Mouse (Mus musculus): ENCODE measurements around the gene Daxx. TPM values are rescaled to one million over a fixed set of nuclear protein-coding genes. Genes with fewer than 3 reads are reported as not detected.
A peak's percentile ranks its signal among the peaks of the same experiment; 100 is the strongest.
"Not testable (repeated sequence)": the region's sequence is repeated elsewhere in the genome, so short reads cannot be mapped to it uniquely, and the experiment has no call there.

The Daxx gene
- polyA plus RNA-seq, 1 experiment from 2014 or later, result 41.6 TPM

DNA sequence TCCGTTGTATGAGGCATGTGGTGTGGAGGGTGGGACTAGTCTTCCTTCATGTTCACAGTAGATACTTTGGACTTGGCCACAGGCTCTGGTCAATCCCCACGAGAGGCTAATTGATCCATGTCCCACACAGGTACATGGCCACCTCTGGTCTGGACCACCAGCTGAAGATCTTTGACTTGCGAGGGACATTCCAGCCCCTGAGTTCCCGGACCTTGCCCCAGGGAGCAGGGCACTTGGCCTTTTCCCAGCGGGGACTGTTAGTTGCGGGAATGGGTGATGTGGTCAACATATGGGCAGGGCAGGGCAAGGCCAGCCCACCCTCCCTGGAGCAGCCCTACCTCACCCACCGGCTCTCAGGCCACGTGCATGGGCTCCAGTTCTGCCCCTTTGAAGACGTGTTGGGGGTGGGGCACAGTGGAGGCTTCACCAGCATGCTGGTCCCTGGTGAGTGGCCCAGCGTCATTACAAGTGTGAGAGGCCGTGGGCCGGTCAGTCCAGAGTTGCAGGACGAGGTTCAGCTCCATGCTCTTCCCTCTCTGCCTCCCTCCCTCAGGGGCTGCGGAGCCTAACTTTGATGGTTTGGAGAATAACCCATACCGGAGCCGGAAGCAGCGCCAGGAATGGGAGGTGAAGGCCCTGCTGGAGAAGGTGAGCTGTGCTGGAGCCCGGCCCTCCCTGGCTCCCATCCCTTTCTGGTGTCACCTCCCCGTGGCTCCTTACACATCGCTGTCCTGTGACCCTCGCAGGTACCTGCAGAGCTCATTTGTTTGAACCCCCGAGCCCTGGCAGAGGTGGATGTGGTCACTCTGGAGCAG, 39.1 kb downstream of the Daxx start:
- Histone ChIP-seq H3K36me3 (ENCODE audit: control insufficient read depth, insufficient read depth, low read length) (peaks cover 14% of the 10 kb centered on the region; the same call in 1 of the 2 replicates), H3K4me2 (ENCODE audit: low read depth, low read length) (peak overlapping the region; percentile 91; the same call in 1 of the 2 replicates), H3K4me1 (ENCODE audit: control insufficient read depth, insufficient read depth, low read length) (peaks cover 39% of the 10 kb centered on the region), H3K9ac (ENCODE audit: low read depth, low read length) (peak overlapping the region; percentile 40; the same call in 1 of the 2 replicates), H3K27me3 (replicated peaks; ENCODE audit: control insufficient read depth, insufficient read depth, low read length) (no peaks in the 10 kb centered on the region), H3K9me3 (ENCODE audit: control insufficient read depth, low read length) (no peaks in the 10 kb centered on the region), H3K27ac (ENCODE audit: low read length) (peak overlapping the region; percentile 98), H3K4me3 (ENCODE audit: low read length) (0 out of 2 replicates have a peak overlapping the region, but pooled peaks have one; percentile 5)
- ATAC-seq, result no peak
- WGBS, result 82% methylated on average over 22 of the region's 22 CpGs

- Histone ChIP-seq H3K36me3 (ENCODE audit: control insufficient read depth, insufficient read depth, low read length) (peaks cover 9% of the 10 kb centered on the region; the same call in 1 of the 2 replicates), H3K27me3 (replicated peaks; ENCODE audit: control insufficient read depth, insufficient read depth, low read length) (no peaks in the 10 kb centered on the region), H3K4me2 (ENCODE audit: low read depth, low read length) (peak overlapping the region; percentile 91; the same call in 1 of the 2 replicates), H3K27ac (ENCODE audit: low read length) (peak overlapping the region; percentile 98), H3K9ac (ENCODE audit: low read depth, low read length) (peak overlapping the region; percentile 40; the same call in 1 of the 2 replicates), H3K4me1 (ENCODE audit: control insufficient read depth, insufficient read depth, low read length) (peaks cover 46% of the 10 kb centered on the region), H3K4me3 (ENCODE audit: low read length) (peak overlapping the region; percentile 61; the same call in 1 of the 2 replicates), H3K9me3 (ENCODE audit: control insufficient read depth, low read length) (no peaks in the 10 kb centered on the region)
- peak; percentile 70 for ATAC-seq
- 65% methylated on average over 19 of the region's 19 CpGs for WGBS
These were observed 39.8 kb downstream of the Daxx start for GRCm38 (mm10) chr17:33948905-33949537.

DNA sequence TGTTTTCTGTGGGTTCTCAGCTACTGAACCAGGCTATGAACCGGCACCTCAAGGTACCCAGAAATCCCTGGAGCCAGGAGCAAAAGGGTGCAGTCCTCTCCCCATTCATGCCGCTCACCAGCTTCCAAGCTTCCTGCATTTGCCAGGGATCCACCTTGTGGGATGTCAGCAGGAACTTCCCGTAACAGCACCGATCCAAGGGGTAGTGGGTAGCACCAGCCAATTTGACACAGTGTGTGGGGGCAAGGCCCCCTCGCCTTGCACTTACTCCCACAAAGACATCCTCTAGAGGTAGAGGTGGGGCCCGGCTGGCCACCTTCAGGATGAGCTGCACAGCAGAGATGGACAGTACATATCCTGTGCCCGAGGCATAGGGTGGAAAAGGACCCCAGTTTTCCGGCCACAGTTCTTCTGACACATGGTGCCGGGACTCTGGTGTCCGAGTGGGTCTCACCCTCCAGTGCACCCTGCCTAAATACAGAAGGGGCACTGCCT, 41.0 kb downstream of the Daxx start:
- Histone ChIP-seq H3K9ac (ENCODE audit: low read depth, low read length) (peak overlapping the region; percentile 95), H3K27me3 (replicated peaks; ENCODE audit: control insufficient read depth, insufficient read depth, low read length) (no peaks in the 10 kb centered on the region), H3K4me3 (ENCODE audit: low read length) (peak overlapping the region; percentile 61), H3K4me2 (ENCODE audit: low read depth, low read length) (peak overlapping the region; percentile 91), H3K36me3 (ENCODE audit: control insufficient read depth, insufficient read depth, low read length) (0 out of 2 replicates have a peak, but pooled peaks cover 2% of the 10 kb centered on the region), H3K4me1 (ENCODE audit: control insufficient read depth, insufficient read depth, low read length) (peaks cover 54% of the 10 kb centered on the region), H3K9me3 (ENCODE audit: control insufficient read depth, low read length) (no peaks in the 10 kb centered on the region), H3K27ac (ENCODE audit: low read length) (peak overlapping the region; percentile 98)
- no peak for ATAC-seq
- WGBS, result 78% methylated on average over 10 of the region's 10 CpGs

GRCm38 (mm10) chr17:33951021-33951946, 42.1 kb downstream of the Daxx start, which contains the start of gene B3galt4:
Gene B3galt4, minus strand, starts transcription at chr17:33951488.
- Histone ChIP-seq H3K4me2 (ENCODE audit: low read depth, low read length) (peak within 1 kb of the TSS; percentile 91), H3K9me3 (ENCODE audit: control insufficient read depth, low read length) (no peaks in the 10 kb centered on the region), H3K27ac (ENCODE audit: low read length) (peak within 1 kb of the TSS; percentile 98), H3K9ac (ENCODE audit: low read depth, low read length) (peak within 1 kb of the TSS; percentile 95), H3K27me3 (replicated peaks; ENCODE audit: control insufficient read depth, insufficient read depth, low read length) (no peaks in the 10 kb centered on the region), H3K4me1 (ENCODE audit: control insufficient read depth, insufficient read depth, low read length) (peaks cover 54% of the 10 kb centered on the region), H3K36me3 (ENCODE audit: control insufficient read depth, insufficient read depth, low read length) (0 out of 2 replicates have a peak, but pooled peaks cover 2% of the 10 kb centered on the region), H3K4me3 (ENCODE audit: low read length) (peak within 1 kb of the TSS; percentile 61)
- WGBS, result under 1% methylated on average over 45 of the region's 45 CpGs
- peak; percentile 81 for ATAC-seq

DNA sequence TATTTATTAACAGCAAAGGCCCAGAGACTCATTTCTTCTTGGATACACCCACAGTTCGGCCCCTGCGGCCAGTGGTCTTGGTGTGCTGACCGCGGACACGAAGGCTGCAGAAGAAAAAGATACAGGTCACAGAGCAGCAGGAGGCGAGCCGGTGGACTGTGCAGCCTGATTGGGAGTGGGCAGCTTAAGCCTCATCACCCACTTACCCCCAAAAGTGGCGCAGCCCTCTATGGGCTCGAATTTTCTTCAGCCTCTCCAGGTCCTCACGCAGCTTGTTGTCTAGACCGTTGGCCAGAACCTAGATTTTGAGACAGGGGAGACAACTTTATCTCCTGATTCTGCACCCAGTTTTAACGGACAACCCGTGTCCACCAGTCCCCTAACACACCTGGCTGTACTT, 42.8 kb downstream of the Daxx start:
- Histone ChIP-seq H3K4me2 (ENCODE audit: low read depth, low read length) (peak overlapping the region; percentile 91), H3K4me1 (ENCODE audit: control insufficient read depth, insufficient read depth, low read length) (peaks cover 59% of the 10 kb centered on the region), H3K27ac (ENCODE audit: low read length) (peak overlapping the region; percentile 98; the same call in 1 of the 2 replicates), H3K9ac (ENCODE audit: low read depth, low read length) (peak overlapping the region; percentile 95), H3K4me3 (ENCODE audit: low read length) (peak overlapping the region; percentile 61)
- H3K27me3 ChIP-seq (replicated peaks; ENCODE audit: control insufficient read depth, insufficient read depth, low read length); ATAC-seq; H3K36me3 ChIP-seq (ENCODE audit: control insufficient read depth, insufficient read depth, low read length); H3K9me3 ChIP-seq (ENCODE audit: control insufficient read depth, low read length): not testable (repeated sequence)
- WGBS, result 73% methylated on average over 13 of the region's 13 CpGs

DNA sequence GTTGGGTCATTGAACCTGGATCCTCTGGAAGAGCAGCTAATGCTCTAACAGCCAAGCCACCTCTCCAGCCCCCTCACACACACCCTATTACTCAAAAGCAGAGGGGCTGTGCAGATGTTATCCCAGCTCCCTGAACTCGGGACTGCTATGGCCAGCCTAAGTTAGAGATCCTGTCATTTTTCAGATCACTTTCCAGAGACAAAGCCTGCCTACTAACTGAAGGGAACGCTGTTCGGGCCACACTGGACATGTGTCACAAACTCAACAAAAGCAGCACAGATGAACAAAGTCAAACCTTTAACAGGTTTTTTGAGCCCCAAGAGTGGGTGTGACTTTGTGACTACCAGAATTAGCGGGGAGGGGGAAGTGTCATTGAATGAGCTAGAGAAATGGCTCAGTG, 43.7 kb downstream of the Daxx start:
- peak overlapping the region; percentile 16; the same call in 1 of the 2 replicates for H3K27ac ChIP-seq (ENCODE audit: low read length)
- H3K4me2 ChIP-seq (ENCODE audit: low read depth, low read length), result peak overlapping the region; percentile 80
- H3K27me3 ChIP-seq (replicated peaks; ENCODE audit: control insufficient read depth, insufficient read depth, low read length), result no peaks in the 10 kb centered on the region
- WGBS, result 82% methylated on average over 4 of the region's 4 CpGs
- no peaks in the 10 kb centered on the region for H3K9me3 ChIP-seq (ENCODE audit: control insufficient read depth, low read length)
- H3K4me1 ChIP-seq (ENCODE audit: control insufficient read depth, insufficient read depth, low read length), result peaks cover 59% of the 10 kb centered on the region
- no peak for ATAC-seq
- 0 out of 2 replicates have a peak, but pooled peaks cover under 1% of the 10 kb centered on the region for H3K36me3 ChIP-seq (ENCODE audit: control insufficient read depth, insufficient read depth, low read length)
- H3K9ac ChIP-seq (ENCODE audit: low read depth, low read length), result peak overlapping the region; percentile 95
- H3K4me3 ChIP-seq (ENCODE audit: low read length), result peak overlapping the region; percentile 84; the same call in 1 of the 2 replicates

DNA sequence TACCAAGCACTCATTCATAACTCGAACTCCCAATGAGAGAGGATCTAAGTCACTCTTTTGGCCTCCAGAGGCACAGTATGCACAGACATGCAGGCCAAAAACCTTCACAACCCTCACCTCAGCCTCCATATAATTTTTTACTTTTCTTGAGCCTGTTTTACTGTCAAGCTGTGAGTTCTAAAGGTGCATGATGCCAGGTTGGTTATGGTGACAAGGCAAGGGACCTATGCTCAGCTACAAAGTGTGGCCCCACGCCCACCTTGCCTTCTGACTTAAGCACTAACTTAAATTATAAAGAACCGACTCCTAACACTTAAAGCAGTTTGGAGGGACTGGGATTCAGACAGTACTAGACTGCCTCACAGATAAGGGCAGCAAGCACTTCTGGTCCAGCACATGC, 44.1 kb downstream of the Daxx start:
- H3K9me3 ChIP-seq (ENCODE audit: control insufficient read depth, low read length), result no peaks in the 10 kb centered on the region
- H3K4me3 ChIP-seq (ENCODE audit: low read length), result peak overlapping the region; percentile 84; the same call in 1 of the 2 replicates
- no peaks in the 10 kb centered on the region for H3K27me3 ChIP-seq (replicated peaks; ENCODE audit: control insufficient read depth, insufficient read depth, low read length)
- peaks cover 56% of the 10 kb centered on the region for H3K4me1 ChIP-seq (ENCODE audit: control insufficient read depth, insufficient read depth, low read length)
- ATAC-seq, result no peak
- H3K27ac ChIP-seq (ENCODE audit: low read length), result no peak overlapping the region
- peak overlapping the region; percentile 80 for H3K4me2 ChIP-seq (ENCODE audit: low read depth, low read length)
- H3K9ac ChIP-seq (ENCODE audit: low read depth, low read length), result peak overlapping the region; percentile 95
- 72% methylated on average over 3 of the region's 3 CpGs for WGBS
- H3K36me3 ChIP-seq (ENCODE audit: control insufficient read depth, insufficient read depth, low read length), result no peaks in the 10 kb centered on the region

- no peaks in the 10 kb centered on the region for H3K9me3 ChIP-seq (ENCODE audit: control insufficient read depth, low read length)
- H3K27me3 ChIP-seq (replicated peaks; ENCODE audit: control insufficient read depth, insufficient read depth, low read length), result no peaks in the 10 kb centered on the region
- peak overlapping the region; percentile 80 for H3K4me2 ChIP-seq (ENCODE audit: low read depth, low read length)
- H3K27ac ChIP-seq (ENCODE audit: low read length), result peak overlapping the region; percentile 85
- H3K4me3 ChIP-seq (ENCODE audit: low read length), result peak overlapping the region; percentile 84
- peaks cover 1% of the 10 kb centered on the region; the same call in 1 of the 2 replicates for H3K36me3 ChIP-seq (ENCODE audit: control insufficient read depth, insufficient read depth, low read length)
- peaks cover 51% of the 10 kb centered on the region for H3K4me1 ChIP-seq (ENCODE audit: control insufficient read depth, insufficient read depth, low read length)
- no peak for ATAC-seq
- H3K9ac ChIP-seq (ENCODE audit: low read depth, low read length), result peak overlapping the region; percentile 95
- WGBS, result 38% methylated on average over 5 of the region's 5 CpGs
These were observed 44.8 kb downstream of the Daxx start for GRCm38 (mm10) chr17:33953961-33954565.

All from intestine, embryonic 16.5 days (tissue).